Mouse (Mus musculus): ENCODE data around the gene Tmem132b.
"Not testable (repeated sequence)": the region's sequence is repeated elsewhere in the genome, so short reads cannot be mapped to it uniquely, and the experiment has no call there.

Tmem132b gene

GRCm38 (mm10) chr5:125531634-125532033, at the start of gene Tmem132b:
TSS of gene Tmem132b (plus strand) at chr5:125531774.
- no peak for DNase-seq (ENCODE audit: low spot score in 2 of 2)

- no peak for DNase-seq (ENCODE audit: low spot score in 2 of 2)
Measured at GRCm38 (mm10) chr5:125482474-125482873, 49.1 kb upstream of the Tmem132b start.

GRCm38 (mm10) chr5:125483712-125484611, 47.6 kb upstream of the Tmem132b start:
- DNase-seq (ENCODE audit: low spot score in 2 of 2), result no peak

GRCm38 (mm10) chr5:125485031-125485778, 46.4 kb upstream of the Tmem132b start:
- no peak for DNase-seq (ENCODE audit: low spot score in 2 of 2)

GRCm38 (mm10) chr5:125486088-125486487, 45.5 kb upstream of the Tmem132b start:
- no peak for DNase-seq (ENCODE audit: low spot score in 2 of 2)

GRCm38 (mm10) chr5:125487375-125488115, 44.0 kb upstream of the Tmem132b start:
- no peak for DNase-seq (ENCODE audit: low spot score in 2 of 2)

GRCm38 (mm10) chr5:125488116-125488455, 43.5 kb upstream of the Tmem132b start:
- no peak for DNase-seq (ENCODE audit: low spot score in 2 of 2)

- not testable (repeated sequence) for DNase-seq (ENCODE audit: low spot score in 2 of 2)
Measured at GRCm38 (mm10) chr5:125488953-125489352, 42.6 kb upstream of the Tmem132b start.

GRCm38 (mm10) chr5:125491107-125491506, 40.5 kb upstream of the Tmem132b start:
- DNase-seq (ENCODE audit: low spot score in 2 of 2), result no peak

GRCm38 (mm10) chr5:125492379-125493092, 39.0 kb upstream of the Tmem132b start:
- DNase-seq (ENCODE audit: low spot score in 2 of 2), result no peak

- DNase-seq (ENCODE audit: low spot score in 2 of 2), result no peak
Measured at GRCm38 (mm10) chr5:125493093-125493423, 38.5 kb upstream of the Tmem132b start.

GRCm38 (mm10) chr5:125495655-125496054, 35.9 kb upstream of the Tmem132b start:
- DNase-seq (ENCODE audit: low spot score in 2 of 2), result no peak

- DNase-seq (ENCODE audit: low spot score in 2 of 2), result peak in 1 of 2 experiments; percentile 23
Measured at GRCm38 (mm10) chr5:125497821-125498600, 33.6 kb upstream of the Tmem132b start.

- no peak for DNase-seq (ENCODE audit: low spot score in 2 of 2)
Measured at GRCm38 (mm10) chr5:125501505-125501904, 30.1 kb upstream of the Tmem132b start.

GRCm38 (mm10) chr5:125502186-125502585, 29.4 kb upstream of the Tmem132b start:
- DNase-seq (ENCODE audit: low spot score in 2 of 2), result no peak

- DNase-seq (ENCODE audit: low spot score in 2 of 2), result no peak
Measured at GRCm38 (mm10) chr5:125503628-125504027, 27.9 kb upstream of the Tmem132b start.

- DNase-seq (ENCODE audit: low spot score in 2 of 2), result no peak
Measured at GRCm38 (mm10) chr5:125504692-125505091, 26.9 kb upstream of the Tmem132b start.

GRCm38 (mm10) chr5:125505968-125506367, 25.6 kb upstream of the Tmem132b start:
- DNase-seq (ENCODE audit: low spot score in 2 of 2), result no peak

GRCm38 (mm10) chr5:125507582-125507981, 24.0 kb upstream of the Tmem132b start:
- no peak for DNase-seq (ENCODE audit: low spot score in 2 of 2)

GRCm38 (mm10) chr5:125508006-125508405, 23.6 kb upstream of the Tmem132b start:
- DNase-seq (ENCODE audit: low spot score in 2 of 2), result no peak

GRCm38 (mm10) chr5:125509541-125509940, 22.0 kb upstream of the Tmem132b start:
- DNase-seq (ENCODE audit: low spot score in 2 of 2), result peak; percentile 41 to 66

Measured in natural killer cell, adult 2 months (primary cell).